Mouse (Mus musculus): ENCODE data around the gene C2cd4c. TPM values are rescaled to one million over a fixed set of nuclear protein-coding genes. Genes with fewer than 3 reads are reported as not detected.

The C2cd4c gene
- polyA plus RNA-seq, 1 experiment from 2014 or later, result not detected

DNA sequence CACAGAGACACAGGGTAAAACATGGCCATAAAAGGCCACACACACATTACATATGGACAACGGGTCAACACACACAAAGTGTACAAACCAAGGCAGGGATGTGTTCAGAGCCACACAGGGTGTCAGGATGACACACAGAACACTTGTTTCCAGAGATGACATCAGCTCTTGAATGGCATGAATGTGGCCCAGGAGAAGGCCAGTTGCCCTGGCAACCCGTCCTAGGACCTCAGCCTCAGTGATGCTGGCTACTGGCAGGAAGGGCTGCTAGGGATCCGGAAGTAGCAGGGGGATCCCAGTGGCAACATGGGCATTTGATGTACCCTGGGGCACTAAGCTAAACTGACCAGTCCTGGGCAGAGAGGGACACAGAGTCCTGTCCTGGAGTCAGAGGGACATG is 4.5 kb downstream of the C2cd4c start:
- 62% methylated on average over 3 of the region's 3 CpGs for WGBS
- Histone ChIP-seq H3K27ac (no peak overlapping the region), H3K36me3 (no peaks in the 10 kb centered on the region), H3K4me1 (peaks cover 23% of the 10 kb centered on the region), H3K27me3 (peaks cover 36% of the 10 kb centered on the region), H3K4me2 (no peak overlapping the region), H3K9ac (no peak overlapping the region), H3K9me3 (no peaks in the 10 kb centered on the region), H3K4me3 (no peak overlapping the region)
- no peak for ATAC-seq (ENCODE audit: borderline replicate concordance, extremely low read depth, low FRiP score, low TSS enrichment)

DNA sequence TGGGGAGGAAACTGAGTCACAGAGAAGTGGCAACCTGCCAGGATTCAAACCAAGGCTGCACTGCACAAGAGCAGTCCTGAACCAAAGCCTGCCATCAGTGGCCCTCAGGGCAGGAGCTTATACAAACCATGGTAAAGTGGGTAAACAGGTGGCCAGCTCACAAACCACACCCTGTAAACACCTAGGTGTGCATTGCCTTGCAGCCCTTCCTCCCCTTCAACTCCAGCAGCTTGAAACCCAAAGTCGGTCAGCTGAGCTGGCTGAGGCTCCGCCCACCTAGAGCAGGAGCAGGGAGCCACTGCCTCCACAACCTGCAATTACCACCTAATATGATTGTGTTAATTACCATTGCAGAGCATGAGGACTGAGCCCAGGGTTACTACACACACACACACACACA is 5.9 kb downstream of the C2cd4c start:
- ATAC-seq (ENCODE audit: borderline replicate concordance, extremely low read depth, low FRiP score, low TSS enrichment), result no peak; the same call in 1 of the 2 replicates
- Histone ChIP-seq H3K4me2 (no peak overlapping the region), H3K9ac (no peak overlapping the region), H3K27me3 (peaks cover 25% of the 10 kb centered on the region), H3K9me3 (no peaks in the 10 kb centered on the region), H3K4me1 (peaks cover 12% of the 10 kb centered on the region), H3K36me3 (no peaks in the 10 kb centered on the region), H3K4me3 (no peak overlapping the region), H3K27ac (no peak overlapping the region)
- WGBS, result 39% methylated on average over 2 of the region's 2 CpGs

DNA sequence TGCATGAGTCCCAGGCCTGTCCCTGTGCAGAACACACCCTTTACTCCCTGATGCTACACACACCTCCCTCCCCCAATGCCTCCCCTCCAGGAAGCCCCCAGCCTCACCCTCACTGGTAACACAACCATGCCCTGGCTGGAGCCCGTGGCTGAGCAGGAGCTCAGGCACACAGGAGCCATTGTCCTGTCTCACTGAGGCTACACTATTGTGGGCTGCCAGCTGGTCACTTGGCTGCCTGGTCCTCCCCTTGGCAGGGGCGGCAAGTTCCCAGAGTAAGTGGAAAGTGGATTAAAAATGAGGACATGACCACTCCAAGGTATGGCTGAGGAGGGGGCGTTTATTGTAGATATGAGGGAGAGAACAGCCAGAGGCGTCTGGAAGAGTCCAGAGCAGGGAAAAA is 7.3 kb downstream of the C2cd4c start:
- H3K4me1 ChIP-seq, result no peaks in the 10 kb centered on the region
- H3K9ac ChIP-seq, result no peak overlapping the region
- H3K27me3 ChIP-seq, result peaks cover 12% of the 10 kb centered on the region
- no peaks in the 10 kb centered on the region for H3K9me3 ChIP-seq
- WGBS, result 56% methylated on average over 4 of the region's 4 CpGs
- H3K36me3 ChIP-seq, result no peaks in the 10 kb centered on the region
- no peak overlapping the region for H3K4me2 ChIP-seq
- no peak overlapping the region for H3K27ac ChIP-seq
- ATAC-seq (ENCODE audit: borderline replicate concordance, extremely low read depth, low FRiP score, low TSS enrichment), result no peak
- no peak overlapping the region for H3K4me3 ChIP-seq

DNA sequence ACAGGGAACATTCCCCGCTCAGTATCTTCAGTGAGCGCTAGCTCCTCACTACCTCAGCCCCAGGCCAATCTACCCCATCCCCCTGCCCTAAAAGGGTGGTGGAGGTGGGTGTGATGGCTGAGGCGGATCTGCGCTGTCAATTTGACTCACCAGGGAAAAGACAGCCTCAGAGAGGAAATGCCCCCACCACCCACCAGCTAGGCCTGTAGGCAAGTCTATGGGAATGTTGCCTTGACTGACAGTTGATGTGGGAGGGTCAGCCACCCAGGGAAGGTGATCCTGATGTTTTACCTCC is 15.9 kb downstream of the C2cd4c start:
- 70% methylated on average over 4 of the region's 4 CpGs for WGBS

DNA sequence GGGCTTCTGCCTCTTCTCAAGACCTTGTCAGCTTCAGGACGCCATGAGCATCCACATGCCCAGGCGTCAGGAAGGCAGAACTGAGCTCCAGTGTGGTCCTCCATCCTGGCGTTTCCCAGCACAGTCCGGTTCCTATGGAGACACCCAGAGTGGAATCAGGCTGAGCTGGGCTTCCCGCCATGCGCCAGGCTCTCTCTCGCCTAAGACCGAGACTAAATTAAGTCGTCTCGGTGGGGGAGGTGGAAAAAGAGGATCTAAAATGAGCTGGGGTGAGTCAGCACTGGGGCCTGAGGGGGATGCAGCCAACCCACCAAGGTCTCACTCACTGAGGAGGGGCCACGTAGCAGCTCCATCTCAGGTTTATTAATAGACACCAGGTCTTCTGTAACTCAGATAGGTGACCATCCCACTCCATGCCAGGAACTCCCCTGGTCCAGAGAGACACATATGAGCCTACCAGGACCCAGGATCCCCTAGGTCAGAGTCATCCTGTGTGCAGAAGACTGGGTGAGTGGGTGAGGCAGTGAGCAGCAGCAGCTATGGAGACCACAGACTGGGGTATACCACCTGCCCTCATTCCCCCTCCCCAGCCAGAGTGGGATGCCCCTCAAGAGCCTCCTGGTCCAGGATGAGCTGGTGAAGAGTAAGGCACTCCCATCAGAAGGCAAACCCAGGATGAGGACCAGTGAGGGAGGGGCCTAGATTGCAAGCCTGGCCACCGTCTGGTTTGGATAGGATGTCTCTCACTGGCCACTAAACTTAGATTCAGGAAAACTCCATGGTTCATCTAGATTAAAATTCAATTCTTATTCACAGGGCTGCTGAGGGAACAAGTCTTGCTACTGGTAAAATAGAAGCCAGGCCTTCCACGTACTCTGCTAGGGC is 16.5 kb downstream of the C2cd4c start:
- no peak overlapping the region for H3K9ac ChIP-seq
- no peak for ATAC-seq (ENCODE audit: borderline replicate concordance, extremely low read depth, low FRiP score, low TSS enrichment)
- WGBS, result 33% methylated on average over 13 of the region's 13 CpGs

More for the DNA sequence above, 15.9 kb downstream of the C2cd4c start:
- ATAC-seq (ENCODE audit: borderline replicate concordance, extremely low read depth, low FRiP score, low TSS enrichment), result no peak
- no peaks in the 10 kb centered on the region for H3K9me3 ChIP-seq
- H3K4me3 ChIP-seq, result no peak overlapping the region
- no peak overlapping the region for H3K27ac ChIP-seq
- peaks cover 22% of the 10 kb centered on the region; the same call in 1 of the 2 replicates for H3K27me3 ChIP-seq
- no peak overlapping the region for H3K9ac ChIP-seq
- no peak overlapping the region for H3K4me2 ChIP-seq
- no peaks in the 10 kb centered on the region for H3K36me3 ChIP-seq
- H3K4me1 ChIP-seq, result no peaks in the 10 kb centered on the region

DNA sequence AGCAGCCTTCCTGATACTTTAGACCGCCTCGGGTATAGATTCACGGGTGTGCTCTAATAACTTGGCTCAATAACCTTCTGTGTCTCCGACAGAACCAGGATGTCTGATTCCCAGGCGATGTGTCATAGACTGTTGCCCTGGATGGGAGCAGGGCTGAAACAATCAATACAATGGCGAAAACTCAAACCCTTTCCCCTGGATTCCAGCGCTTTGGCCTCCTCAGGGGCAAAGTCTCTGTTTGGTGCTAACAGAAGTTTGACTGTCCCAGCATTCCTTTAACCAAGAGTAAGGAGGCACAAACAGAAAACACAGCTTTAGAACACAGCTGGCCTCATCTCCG is 18.3 kb downstream of the C2cd4c start:
- H3K9ac ChIP-seq, result no peak overlapping the region
- H3K4me1 ChIP-seq, result no peaks in the 10 kb centered on the region
- H3K9me3 ChIP-seq, result no peaks in the 10 kb centered on the region
- peaks cover 22% of the 10 kb centered on the region; the same call in 1 of the 2 replicates for H3K27me3 ChIP-seq
- no peak overlapping the region for H3K4me2 ChIP-seq
- no peak overlapping the region for H3K27ac ChIP-seq
- H3K4me3 ChIP-seq, result no peak overlapping the region
- no peak for ATAC-seq (ENCODE audit: borderline replicate concordance, extremely low read depth, low FRiP score, low TSS enrichment)
- 51% methylated on average over 8 of the region's 8 CpGs for WGBS
- no peaks in the 10 kb centered on the region for H3K36me3 ChIP-seq

More for the DNA sequence above, 16.5 kb downstream of the C2cd4c start:
- Histone ChIP-seq H3K27me3 (peaks cover 22% of the 10 kb centered on the region; the same call in 1 of the 2 replicates), H3K36me3 (no peaks in the 10 kb centered on the region), H3K9me3 (no peaks in the 10 kb centered on the region), H3K4me3 (no peak overlapping the region), H3K4me1 (no peaks in the 10 kb centered on the region), H3K4me2 (no peak overlapping the region), H3K27ac (no peak overlapping the region)

DNA sequence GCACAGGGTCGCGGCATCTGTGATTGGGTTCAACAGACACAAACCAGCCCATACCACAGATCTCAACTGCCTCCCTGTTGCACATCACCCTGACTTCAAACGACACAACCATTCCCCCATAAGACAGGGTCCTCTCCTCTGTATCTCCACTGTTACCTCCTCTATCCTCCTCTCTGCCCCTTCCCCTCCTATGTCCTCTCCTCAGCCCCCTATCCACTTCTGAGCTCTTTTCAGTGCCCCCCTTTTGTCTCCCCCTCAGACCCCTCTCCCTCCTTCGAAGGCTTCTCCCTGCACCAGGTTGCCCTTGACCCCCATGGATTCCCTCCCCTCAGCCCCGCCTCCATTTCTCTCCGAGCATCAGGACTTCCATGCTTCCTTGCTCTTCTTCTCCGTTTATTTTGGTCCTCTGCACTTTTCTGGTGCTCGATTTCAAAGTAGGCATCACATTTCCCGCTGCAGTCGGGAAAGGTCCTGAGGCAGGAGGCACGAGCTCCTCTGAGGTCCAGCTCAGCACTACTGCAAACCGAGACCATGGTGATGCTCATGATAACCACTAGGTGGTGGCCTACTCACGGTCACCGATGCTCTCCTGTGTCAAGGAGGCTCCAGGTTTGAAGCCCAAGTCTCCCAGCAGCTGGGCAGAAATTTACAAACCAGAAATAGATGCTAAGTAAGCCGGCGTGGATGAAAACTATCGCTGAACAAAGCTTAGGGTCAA is 18.8 kb downstream of the C2cd4c start:
- no peaks in the 10 kb centered on the region for H3K4me1 ChIP-seq
- ATAC-seq (ENCODE audit: borderline replicate concordance, extremely low read depth, low FRiP score, low TSS enrichment), result no peak
- H3K9me3 ChIP-seq, result no peaks in the 10 kb centered on the region
- no peak overlapping the region for H3K4me2 ChIP-seq
- 15% methylated on average over 17 of the region's 17 CpGs for WGBS
- peaks cover 22% of the 10 kb centered on the region; the same call in 1 of the 2 replicates for H3K27me3 ChIP-seq
- H3K36me3 ChIP-seq, result no peaks in the 10 kb centered on the region
- no peak overlapping the region for H3K4me3 ChIP-seq
- H3K27ac ChIP-seq, result no peak overlapping the region
- H3K9ac ChIP-seq, result no peak overlapping the region

DNA sequence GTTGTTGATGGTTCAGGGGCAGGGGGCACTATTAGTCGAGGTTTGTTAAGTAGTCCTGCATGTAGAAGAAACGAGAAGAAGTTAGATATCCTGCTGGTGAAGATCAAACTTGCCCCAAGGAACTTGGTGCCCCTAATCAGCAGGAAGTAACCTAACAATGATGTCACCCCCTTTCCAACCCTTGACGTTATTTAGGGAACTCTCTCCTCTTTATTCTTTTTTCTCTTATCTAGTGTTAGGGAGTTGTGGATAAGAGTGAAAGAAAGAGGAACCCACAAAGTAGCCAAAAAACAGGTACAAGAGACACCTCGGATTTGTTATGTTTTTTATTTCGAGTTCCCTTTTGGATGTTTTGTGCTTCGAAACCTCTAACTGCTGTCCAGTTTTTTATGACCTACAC is 19.7 kb downstream of the C2cd4c start:
- Histone ChIP-seq H3K9me3 (no peaks in the 10 kb centered on the region), H3K36me3 (no peaks in the 10 kb centered on the region), H3K4me3 (no peak overlapping the region), H3K9ac (no peak overlapping the region), H3K4me1 (no peaks in the 10 kb centered on the region), H3K4me2 (no peak overlapping the region), H3K27me3 (peaks cover 22% of the 10 kb centered on the region; the same call in 1 of the 2 replicates), H3K27ac (no peak overlapping the region)
- no peak for ATAC-seq (ENCODE audit: borderline replicate concordance, extremely low read depth, low FRiP score, low TSS enrichment)
- WGBS, result 46% methylated on average over 6 of the region's 6 CpGs

DNA sequence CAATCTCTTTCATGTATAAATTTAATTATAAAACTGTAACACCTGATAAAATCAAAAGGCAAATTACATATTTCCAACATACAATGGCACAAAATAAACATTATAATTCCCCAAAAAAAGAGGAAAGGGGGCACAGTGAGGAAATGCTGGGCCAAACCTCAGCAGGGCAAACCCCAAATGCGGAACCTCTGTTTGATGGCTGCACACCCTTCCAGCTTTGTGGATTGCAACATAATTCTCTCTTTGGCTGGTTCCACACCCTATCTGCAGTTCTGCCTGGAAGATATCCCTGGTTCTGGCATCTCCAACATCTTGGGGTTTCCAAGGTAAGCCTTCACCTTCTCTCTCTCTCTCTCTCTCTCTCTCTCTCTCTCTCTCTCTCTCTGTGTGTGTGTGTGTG is 23.1 kb downstream of the C2cd4c start:
- no peak overlapping the region for H3K4me3 ChIP-seq
- WGBS, result 92% methylated on average over 1 of the region's 1 CpGs
- no peak for ATAC-seq (ENCODE audit: borderline replicate concordance, extremely low read depth, low FRiP score, low TSS enrichment)
- no peak overlapping the region for H3K4me2 ChIP-seq
- peaks cover 18% of the 10 kb centered on the region; the same call in 1 of the 2 replicates for H3K27me3 ChIP-seq
- H3K9me3 ChIP-seq, result no peaks in the 10 kb centered on the region
- H3K36me3 ChIP-seq, result no peaks in the 10 kb centered on the region
- H3K4me1 ChIP-seq, result no peaks in the 10 kb centered on the region
- H3K9ac ChIP-seq, result no peak overlapping the region
- H3K27ac ChIP-seq, result no peak overlapping the region

DNA sequence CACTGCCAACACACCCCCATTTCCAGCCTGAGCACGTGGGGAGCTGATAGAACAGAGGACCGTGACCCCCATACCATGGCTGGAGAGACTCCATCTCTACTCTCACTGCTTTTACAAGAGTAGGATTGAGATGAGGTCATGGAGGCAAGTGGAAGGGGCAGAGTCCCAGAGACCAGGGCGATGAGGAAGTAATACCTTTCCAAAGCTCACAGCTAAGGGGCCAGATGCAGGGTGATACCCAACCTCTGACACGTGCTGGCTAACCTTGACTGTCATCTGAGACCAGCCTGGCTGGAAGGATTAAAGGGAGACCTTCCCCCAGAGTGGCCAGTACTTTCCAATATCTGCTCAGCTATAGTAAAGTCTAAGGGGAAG is 26.1 kb downstream of the C2cd4c start:
- Histone ChIP-seq H3K36me3 (no peaks in the 10 kb centered on the region), H3K27ac (no peak overlapping the region), H3K9me3 (no peaks in the 10 kb centered on the region), H3K4me2 (no peak overlapping the region), H3K27me3 (no peaks in the 10 kb centered on the region), H3K4me1 (no peaks in the 10 kb centered on the region), H3K9ac (no peak overlapping the region), H3K4me3 (no peak overlapping the region)
- ATAC-seq (ENCODE audit: borderline replicate concordance, extremely low read depth, low FRiP score, low TSS enrichment), result no peak
- WGBS, result 68% methylated on average over 4 of the region's 4 CpGs

DNA sequence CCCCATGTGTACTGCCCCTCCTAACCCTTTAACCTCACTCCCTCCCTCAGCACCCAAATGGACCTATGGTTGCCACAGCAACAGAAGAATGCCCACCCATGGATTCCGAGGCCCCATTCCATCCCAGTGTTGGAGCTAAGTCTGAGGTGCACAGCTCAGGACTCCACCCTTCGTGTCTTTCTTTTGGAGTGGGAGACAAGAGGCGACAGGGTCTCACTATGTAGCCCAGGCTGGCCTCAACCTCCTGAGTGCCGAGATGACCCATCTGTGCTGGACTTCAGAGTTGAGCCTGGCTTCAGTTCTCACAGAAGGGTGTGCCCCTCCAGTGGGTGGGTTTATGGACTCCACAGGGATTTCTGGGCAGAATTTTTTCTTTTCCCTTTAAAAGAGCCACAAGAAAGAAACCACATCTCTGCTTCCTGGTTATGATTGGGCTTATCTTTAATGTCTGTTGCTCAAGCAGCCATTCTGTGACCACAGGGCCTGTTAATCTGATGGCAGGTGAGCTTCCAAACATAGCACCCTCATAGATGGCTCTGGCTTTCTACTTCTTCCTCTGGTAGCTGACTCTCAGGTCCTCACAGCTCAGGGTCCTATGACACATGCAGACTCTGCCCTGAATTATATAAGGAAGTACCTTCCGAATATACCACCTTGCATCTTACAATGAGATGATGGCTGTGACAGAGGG is 26.6 kb downstream of the C2cd4c start, which contains the start of gene Theg:
Theg (minus strand) TSS at position 271 of the 691 bp plus-strand sequence.
- no peak within 1 kb of the TSS for H3K9ac ChIP-seq
- no peaks in the 10 kb centered on the region for H3K27me3 ChIP-seq
- H3K4me1 ChIP-seq, result no peaks in the 10 kb centered on the region
- H3K9me3 ChIP-seq, result no peaks in the 10 kb centered on the region
- no peak within 1 kb of the TSS for H3K4me2 ChIP-seq
- no peak within 1 kb of the TSS for H3K4me3 ChIP-seq
- no peak within 1 kb of the TSS for H3K27ac ChIP-seq
- no peak for ATAC-seq (ENCODE audit: borderline replicate concordance, extremely low read depth, low FRiP score, low TSS enrichment)
- WGBS, result 70% methylated on average over 5 of the region's 5 CpGs
- no peaks in the 10 kb centered on the region for H3K36me3 ChIP-seq

DNA sequence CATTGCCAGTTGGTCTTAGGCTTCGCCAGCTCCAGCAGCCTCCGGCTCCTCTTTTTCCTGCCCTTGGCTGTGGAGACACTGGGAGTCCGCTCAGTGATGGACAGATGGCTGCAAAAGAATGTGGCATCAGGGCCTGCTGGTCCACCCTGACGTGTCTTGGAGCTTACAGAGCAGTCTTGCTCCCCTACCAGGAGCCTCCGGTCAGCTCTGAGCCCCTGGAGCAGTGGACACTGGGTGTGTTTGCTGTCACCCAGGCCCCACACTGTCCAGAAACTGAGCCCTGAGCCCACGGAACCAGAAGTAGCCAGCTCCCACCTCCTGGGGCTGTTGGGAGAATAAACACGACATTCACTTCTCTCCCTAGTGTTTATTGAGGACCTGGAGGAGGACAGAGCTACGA is 27.6 kb downstream of the C2cd4c start:
- Histone ChIP-seq H3K4me2 (no peak overlapping the region), H3K27me3 (no peaks in the 10 kb centered on the region), H3K36me3 (no peaks in the 10 kb centered on the region), H3K9ac (no peak overlapping the region), H3K27ac (no peak overlapping the region), H3K4me3 (no peak overlapping the region), H3K9me3 (no peaks in the 10 kb centered on the region), H3K4me1 (no peaks in the 10 kb centered on the region)
- 61% methylated on average over 8 of the region's 8 CpGs for WGBS
- ATAC-seq (ENCODE audit: borderline replicate concordance, extremely low read depth, low FRiP score, low TSS enrichment), result no peak

All from lung, embryonic 15.5 days (tissue).